Mouse (Mus musculus): Measurements from ENCODE around the gene Slc22a14. TPM values are rescaled to one million over a fixed set of nuclear protein-coding genes. Genes with fewer than 3 reads are reported as not detected.

Gene Slc22a14
- polyA plus RNA-seq, 1 experiment from 2014 or later, result not detected

DNA sequence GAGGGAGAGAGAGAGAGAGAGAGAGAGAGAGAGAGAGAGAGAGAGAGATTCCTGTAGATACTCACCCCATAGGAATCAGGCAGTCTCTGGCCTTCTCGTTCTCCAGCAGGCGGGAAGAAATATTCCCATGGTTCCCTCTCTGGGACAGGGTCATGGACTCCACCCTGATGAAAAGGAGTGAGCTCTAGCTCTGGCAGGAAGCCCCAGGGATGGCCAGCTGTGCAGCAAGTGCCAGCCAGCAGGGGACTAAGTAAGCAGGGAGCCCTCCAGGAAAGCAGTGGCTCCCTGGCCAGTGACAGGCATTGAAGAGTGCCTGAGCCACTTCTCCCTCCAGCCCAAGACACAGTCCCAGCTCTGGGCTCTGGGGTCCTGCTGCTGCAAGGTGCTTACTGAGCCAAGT is 213.6 kb downstream of the Slc22a14 start:
- Histone ChIP-seq H3K9ac (no peak overlapping the region), H3K4me2 (no peak overlapping the region), H3K9me3 (replicated peaks) (no peaks in the 10 kb centered on the region), H3K36me3 (no peaks in the 10 kb centered on the region), H3K27me3 (peaks cover 18% of the 10 kb centered on the region), H3K4me1 (replicated peaks) (0 out of 2 replicates have a peak, but pooled peaks cover 2% of the 10 kb centered on the region), H3K27ac (no peak overlapping the region), H3K4me3 (replicated peaks) (no peak overlapping the region)
- WGBS (ENCODE audit: insufficient replicate concordance), result 61% methylated on average over 2 of the region's 2 CpGs
- no peak for ATAC-seq (ENCODE audit: low read depth)
- no peak for DNase-seq

GRCm38 (mm10) chr9:119149601-119150000 is 215.8 kb downstream of the Slc22a14 start:
- Histone ChIP-seq H3K27ac (no peak overlapping the region), H3K9me3 (replicated peaks) (no peaks in the 10 kb centered on the region), H3K4me3 (replicated peaks) (no peak overlapping the region), H3K36me3 (no peaks in the 10 kb centered on the region), H3K4me2 (no peak overlapping the region), H3K27me3 (no peaks in the 10 kb centered on the region), H3K9ac (no peak overlapping the region), H3K4me1 (replicated peaks) (no peaks in the 10 kb centered on the region)
- 16% methylated on average over 5 of the region's 5 CpGs for WGBS (ENCODE audit: insufficient replicate concordance)
- peak; percentile 11 for DNase-seq
- no peak for ATAC-seq (ENCODE audit: low read depth)

- Histone ChIP-seq H3K9me3 (replicated peaks) (no peaks in the 10 kb centered on the region), H3K27me3 (no peaks in the 10 kb centered on the region), H3K36me3 (no peaks in the 10 kb centered on the region), H3K4me1 (replicated peaks) (no peaks in the 10 kb centered on the region), H3K27ac (no peak overlapping the region), H3K4me2 (no peak overlapping the region), H3K9ac (no peak overlapping the region), H3K4me3 (replicated peaks) (no peak overlapping the region)
- DNase-seq, result no peak
- WGBS (ENCODE audit: insufficient replicate concordance), result 56% methylated on average over 13 of the region's 13 CpGs
- no peak for ATAC-seq (ENCODE audit: low read depth)
These were observed 219.1 kb downstream of the Slc22a14 start for GRCm38 (mm10) chr9:119146098-119146770.

DNA sequence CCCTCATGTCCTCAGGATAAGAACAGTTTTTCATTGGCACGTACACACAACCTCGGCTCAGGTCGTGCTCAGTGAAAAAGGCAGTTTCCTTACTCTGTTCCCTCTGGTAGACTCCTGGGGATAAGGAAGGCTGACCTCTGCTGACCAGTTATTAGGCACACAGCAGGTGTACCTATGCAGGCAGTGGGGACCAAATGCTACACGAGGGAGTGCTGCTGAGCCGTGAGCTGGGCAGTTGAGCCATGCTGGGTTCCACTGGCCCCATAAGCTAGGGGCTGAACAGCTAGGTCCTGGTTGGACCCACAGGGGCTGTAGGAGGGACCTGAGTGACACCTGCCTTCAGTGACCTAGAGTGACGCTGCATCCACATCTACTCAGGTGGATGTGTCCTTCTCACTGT is 219.7 kb downstream of the Slc22a14 start:
- WGBS (ENCODE audit: insufficient replicate concordance), result 64% methylated on average over 6 of the region's 6 CpGs
- no peaks in the 10 kb centered on the region for H3K36me3 ChIP-seq
- no peak for ATAC-seq (ENCODE audit: low read depth)

GRCm38 (mm10) chr9:119145137-119145536 is 220.2 kb downstream of the Slc22a14 start:
- DNase-seq (no peak), ATAC-seq (ENCODE audit: low read depth) (no peak)
- WGBS (ENCODE audit: insufficient replicate concordance), result 56% methylated on average over 10 of the region's 10 CpGs
- H3K4me1 ChIP-seq (replicated peaks), result no peaks in the 10 kb centered on the region
- no peak overlapping the region for H3K9ac ChIP-seq
- H3K36me3 ChIP-seq, result no peaks in the 10 kb centered on the region
- H3K4me2 ChIP-seq, result no peak overlapping the region
- no peak overlapping the region for H3K27ac ChIP-seq
- H3K4me3 ChIP-seq (replicated peaks), result no peak overlapping the region
- no peaks in the 10 kb centered on the region for H3K9me3 ChIP-seq (replicated peaks)
- no peaks in the 10 kb centered on the region for H3K27me3 ChIP-seq

More for the DNA sequence above, 219.7 kb downstream of the Slc22a14 start:
- Histone ChIP-seq H3K4me2 (no peak overlapping the region), H3K27me3 (no peaks in the 10 kb centered on the region), H3K4me1 (replicated peaks) (no peaks in the 10 kb centered on the region), H3K27ac (no peak overlapping the region), H3K9me3 (replicated peaks) (no peaks in the 10 kb centered on the region), H3K4me3 (replicated peaks) (no peak overlapping the region), H3K9ac (no peak overlapping the region)
- no peak for DNase-seq

DNA sequence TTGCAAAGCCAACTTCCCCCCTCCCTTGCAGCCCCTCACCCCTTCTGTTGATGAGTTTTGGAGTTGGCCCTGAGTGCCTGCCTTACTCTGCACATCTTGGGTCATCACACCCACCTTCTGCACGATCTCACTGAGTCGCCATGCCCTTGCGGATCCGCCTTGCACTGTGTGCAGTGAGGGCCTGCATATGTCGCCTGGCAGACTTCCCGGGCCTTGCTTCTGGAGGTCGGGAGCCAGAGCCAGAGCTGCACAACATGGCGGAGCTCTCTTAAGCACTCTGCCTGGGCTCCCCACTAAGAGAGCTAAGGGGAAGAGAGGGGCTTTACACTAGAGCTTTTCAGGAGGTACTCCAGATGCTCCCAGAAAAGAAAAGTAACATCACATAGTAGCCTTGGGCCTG is 220.7 kb downstream of the Slc22a14 start:
- DNase-seq (no peak), ATAC-seq (ENCODE audit: low read depth) (no peak)
- Histone ChIP-seq H3K27me3 (no peaks in the 10 kb centered on the region), H3K4me3 (replicated peaks) (no peak overlapping the region), H3K27ac (no peak overlapping the region), H3K36me3 (no peaks in the 10 kb centered on the region), H3K4me2 (no peak overlapping the region), H3K9ac (no peak overlapping the region), H3K9me3 (replicated peaks) (no peaks in the 10 kb centered on the region), H3K4me1 (replicated peaks) (no peaks in the 10 kb centered on the region)
- 64% methylated on average over 8 of the region's 8 CpGs for WGBS (ENCODE audit: insufficient replicate concordance)

DNA sequence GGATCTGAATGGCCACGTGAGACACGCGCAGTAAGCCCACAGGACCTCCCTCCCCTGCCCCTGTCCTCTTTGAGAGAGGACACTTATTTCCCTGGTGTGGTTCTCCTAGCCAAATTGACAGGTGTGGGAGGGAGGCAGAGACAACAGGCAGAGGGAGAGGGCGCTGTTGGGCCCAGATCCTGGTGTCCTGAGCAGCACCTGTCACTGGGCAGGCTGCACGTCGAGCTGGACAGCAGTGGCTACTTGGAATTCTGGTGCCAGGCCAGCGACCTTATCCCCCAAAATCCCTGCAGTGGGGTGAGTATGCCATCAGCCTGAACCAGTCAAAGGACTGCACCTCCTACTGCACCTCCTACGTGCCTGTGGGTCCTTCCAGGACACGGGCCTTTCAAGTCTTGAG is 222.0 kb downstream of the Slc22a14 start:
- 60% methylated on average over 9 of the region's 9 CpGs for WGBS (ENCODE audit: insufficient replicate concordance)
- Histone ChIP-seq H3K4me1 (replicated peaks) (no peaks in the 10 kb centered on the region), H3K36me3 (no peaks in the 10 kb centered on the region), H3K27me3 (no peaks in the 10 kb centered on the region), H3K4me3 (replicated peaks) (no peak overlapping the region), H3K27ac (no peak overlapping the region), H3K9me3 (replicated peaks) (no peaks in the 10 kb centered on the region), H3K9ac (no peak overlapping the region), H3K4me2 (no peak overlapping the region)
- ATAC-seq (ENCODE audit: low read depth) (no peak), DNase-seq (no peak)

GRCm38 (mm10) chr9:119142066-119142465 is 223.3 kb downstream of the Slc22a14 start:
- Histone ChIP-seq H3K27me3 (no peaks in the 10 kb centered on the region), H3K9ac (no peak overlapping the region), H3K27ac (no peak overlapping the region), H3K4me1 (replicated peaks) (no peaks in the 10 kb centered on the region), H3K4me3 (replicated peaks) (no peak overlapping the region), H3K36me3 (no peaks in the 10 kb centered on the region), H3K9me3 (replicated peaks) (no peaks in the 10 kb centered on the region), H3K4me2 (no peak overlapping the region)
- ATAC-seq (ENCODE audit: low read depth), result no peak
- 58% methylated on average over 5 of the region's 5 CpGs for WGBS (ENCODE audit: insufficient replicate concordance)
- DNase-seq, result no peak

DNA sequence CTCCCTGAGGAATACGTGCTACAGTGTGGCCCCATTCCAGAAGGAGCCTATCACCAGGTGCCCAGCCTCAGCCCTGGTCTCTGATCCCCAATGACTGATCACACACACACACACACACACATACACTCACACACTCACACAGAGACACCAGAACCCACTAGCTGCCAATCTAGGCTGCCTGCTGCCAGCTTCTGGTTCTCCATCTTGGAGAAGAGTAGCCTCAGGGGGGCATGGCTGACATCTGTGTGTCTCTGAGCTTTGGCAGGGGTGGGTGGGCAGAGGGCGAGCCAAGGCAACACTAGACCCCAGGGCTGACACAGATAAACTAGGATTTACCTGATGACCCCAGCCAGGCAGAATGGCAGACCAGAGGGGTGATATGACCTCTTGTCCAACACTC is 226.5 kb downstream of the Slc22a14 start:
- Histone ChIP-seq H3K27ac (no peak overlapping the region), H3K36me3 (no peaks in the 10 kb centered on the region), H3K4me2 (no peak overlapping the region), H3K9ac (no peak overlapping the region), H3K27me3 (no peaks in the 10 kb centered on the region), H3K9me3 (replicated peaks) (no peaks in the 10 kb centered on the region), H3K4me1 (replicated peaks) (no peaks in the 10 kb centered on the region), H3K4me3 (replicated peaks) (no peak overlapping the region)
- WGBS (ENCODE audit: insufficient replicate concordance), result 42% methylated on average over 2 of the region's 2 CpGs
- DNase-seq (no peak), ATAC-seq (ENCODE audit: low read depth) (no peak)

DNA sequence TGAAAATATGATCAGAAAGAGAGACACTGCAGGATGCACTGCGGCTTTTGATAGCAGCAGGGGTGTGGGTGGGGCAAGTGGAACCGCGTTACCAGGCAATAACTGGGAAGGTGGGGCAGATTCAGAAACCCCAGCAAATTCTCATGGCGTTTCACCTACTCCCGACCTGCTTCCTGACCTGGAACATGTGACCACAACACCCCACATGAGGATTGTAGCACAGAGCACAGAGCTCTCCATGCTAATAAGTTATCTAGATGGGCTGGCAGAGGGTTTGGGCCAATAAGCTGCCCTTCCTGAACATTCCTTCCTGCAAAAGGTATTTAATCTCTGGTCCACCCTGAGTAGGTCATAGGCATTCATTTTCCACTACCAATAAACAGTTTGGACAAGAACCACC is 234.7 kb downstream of the Slc22a14 start:
- no peaks in the 10 kb centered on the region for H3K9me3 ChIP-seq (replicated peaks)

DNA sequence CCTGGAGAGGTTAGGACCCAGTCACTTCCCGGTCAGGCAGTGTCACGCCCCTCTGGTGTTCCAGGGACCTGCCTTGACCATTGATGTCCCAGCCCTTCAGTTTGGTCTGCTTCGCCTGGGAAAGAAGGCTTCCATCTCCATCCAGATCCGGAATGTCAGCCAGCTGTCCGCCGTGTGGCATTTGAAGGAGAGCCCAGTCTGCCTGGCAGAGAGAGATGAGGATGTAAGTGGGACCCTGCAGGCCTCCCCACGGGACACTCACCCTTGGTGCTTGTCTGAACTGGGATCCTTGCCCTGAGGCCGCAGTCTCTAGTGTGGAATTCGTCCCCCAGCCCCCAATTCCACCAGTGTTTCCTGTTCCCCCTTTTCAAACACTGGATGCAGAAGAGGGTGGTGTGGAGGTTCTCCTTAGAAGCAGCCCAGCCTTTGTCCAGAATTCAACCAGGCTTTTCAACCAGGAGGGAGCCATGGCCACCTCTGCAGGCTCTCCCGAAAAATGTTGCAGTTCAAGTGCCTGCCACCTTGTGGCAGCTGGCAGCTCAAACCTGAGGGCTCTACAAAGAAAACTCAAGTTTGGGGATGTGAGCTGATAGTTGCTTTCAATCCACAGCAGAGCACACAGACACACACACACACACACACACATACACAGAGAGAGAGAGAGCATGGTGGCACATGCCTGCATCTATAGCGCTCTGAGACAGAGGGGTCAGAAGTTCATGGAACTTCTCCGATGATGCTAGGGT is 236.7 kb downstream of the Slc22a14 start:
- Histone ChIP-seq H3K4me2 (no peak overlapping the region), H3K4me1 (replicated peaks) (no peaks in the 10 kb centered on the region), H3K9me3 (replicated peaks) (no peaks in the 10 kb centered on the region), H3K36me3 (no peaks in the 10 kb centered on the region), H3K9ac (no peak overlapping the region), H3K27me3 (no peaks in the 10 kb centered on the region), H3K27ac (no peak overlapping the region), H3K4me3 (replicated peaks) (no peak overlapping the region)
- 62% methylated on average over 12 of the region's 12 CpGs for WGBS (ENCODE audit: insufficient replicate concordance)
- DNase-seq (no peak), ATAC-seq (ENCODE audit: low read depth) (no peak)

More for the DNA sequence above, 234.7 kb downstream of the Slc22a14 start:
- H3K9ac ChIP-seq, result no peak overlapping the region
- H3K4me1 ChIP-seq (replicated peaks), result no peaks in the 10 kb centered on the region
- DNase-seq, result no peak
- no peak overlapping the region for H3K4me2 ChIP-seq
- H3K36me3 ChIP-seq, result no peaks in the 10 kb centered on the region
- ATAC-seq (ENCODE audit: low read depth), result no peak
- H3K27me3 ChIP-seq, result no peaks in the 10 kb centered on the region
- 30% methylated on average over 5 of the region's 5 CpGs for WGBS (ENCODE audit: insufficient replicate concordance)
- H3K27ac ChIP-seq, result no peak overlapping the region
- no peak overlapping the region for H3K4me3 ChIP-seq (replicated peaks)

Measured in liver, embryonic 13.5 days (tissue).